Mouse (Mus musculus) thymus, postnatal 0 days (tissue): Measurements from ENCODE around the gene Rufy1. TPM values are rescaled to one million over a fixed set of nuclear protein-coding genes. Genes with fewer than 3 reads are reported as not detected.
"Not testable (repeated sequence)": the region's sequence is repeated elsewhere in the genome, so short reads cannot be mapped to it uniquely, and the experiment has no call there.

ENCODE experiments used
- DNase-seq: peaks from one replicate; pipeline ENCODE4 v3.0.0-alpha.2; 2015; ENCODE audit warnings: low spot score
- polyA plus RNA-seq: library from polyadenylated mRNA; unstranded; fragments of >200 nt; fragmentation: Nextera tagmentation; extraction: Ambion mirVana; gene quantifications from 2 replicates; pipeline ENCODE4 v1.2.1, GENCODE M21; 2015

Rufy1 gene
- polyA plus RNA-seq, result 13.0 and 13.6 TPM in 2 replicates

DNA sequence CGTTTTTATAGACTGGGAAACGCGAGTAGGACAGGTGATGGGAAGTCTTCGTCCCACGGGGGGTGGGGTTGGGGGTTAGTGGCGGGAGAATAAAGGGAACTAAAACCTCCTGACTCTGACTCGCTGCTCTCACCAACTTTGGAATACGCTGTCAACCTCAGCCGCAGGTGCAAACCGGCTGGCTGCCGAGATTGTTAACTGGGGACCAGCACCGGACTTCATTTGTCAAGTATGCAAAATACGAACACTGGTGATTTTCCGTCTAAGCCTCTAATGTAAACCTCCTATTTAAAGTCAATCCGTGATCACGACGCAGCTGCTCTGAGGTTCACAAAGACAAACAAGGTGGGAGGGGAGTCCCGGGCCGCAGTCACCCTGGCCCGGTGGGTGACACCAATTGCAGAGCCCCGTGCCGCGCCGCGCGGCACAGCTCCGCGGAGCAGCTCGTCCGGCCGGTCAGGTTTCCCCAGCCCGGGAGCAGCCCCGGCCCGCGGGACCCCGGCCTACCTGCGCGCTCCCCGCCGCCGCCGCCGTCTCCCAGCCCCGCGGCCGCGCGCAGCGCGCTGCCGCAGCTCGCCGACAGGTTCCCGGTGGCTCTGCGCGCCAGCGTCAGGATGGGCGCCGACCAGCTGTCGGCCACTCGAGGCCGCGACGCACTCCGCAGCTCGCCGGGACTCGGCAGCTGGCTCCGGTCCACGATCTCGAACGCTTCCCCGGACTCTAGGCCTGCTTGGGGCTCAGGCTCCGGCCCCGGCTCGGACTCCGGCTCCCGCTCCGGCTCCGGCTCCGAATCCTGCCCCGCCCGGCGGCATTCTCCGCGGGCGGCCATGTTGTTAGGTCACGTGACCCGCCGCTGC lies at the start of gene Rufy1:
TSS of gene Rufy1 (minus strand) at position 849 of the 857 bp plus-strand sequence.
- peak; percentile 84 for DNase-seq

DNA sequence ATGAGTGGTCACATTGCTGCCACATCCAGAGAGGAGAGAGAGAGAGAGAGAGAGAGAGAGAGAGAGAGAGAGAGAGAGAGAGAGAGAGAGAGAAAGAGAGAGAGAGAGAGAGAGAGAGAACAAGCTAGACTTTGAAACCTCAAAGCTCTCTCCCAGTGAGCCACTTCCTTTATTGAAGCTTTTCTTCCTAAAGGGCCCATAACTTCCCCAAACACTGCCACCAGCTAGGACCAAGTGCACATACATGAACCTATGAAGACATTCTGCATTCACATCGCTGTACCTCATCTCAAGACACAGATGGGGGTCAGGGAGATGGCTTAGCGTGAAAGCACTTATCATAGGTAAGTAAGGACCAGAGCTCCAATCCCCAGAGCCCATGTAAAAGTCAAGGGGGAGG lies 47.1 kb upstream of the Rufy1 start:
- no peak for DNase-seq

DNA sequence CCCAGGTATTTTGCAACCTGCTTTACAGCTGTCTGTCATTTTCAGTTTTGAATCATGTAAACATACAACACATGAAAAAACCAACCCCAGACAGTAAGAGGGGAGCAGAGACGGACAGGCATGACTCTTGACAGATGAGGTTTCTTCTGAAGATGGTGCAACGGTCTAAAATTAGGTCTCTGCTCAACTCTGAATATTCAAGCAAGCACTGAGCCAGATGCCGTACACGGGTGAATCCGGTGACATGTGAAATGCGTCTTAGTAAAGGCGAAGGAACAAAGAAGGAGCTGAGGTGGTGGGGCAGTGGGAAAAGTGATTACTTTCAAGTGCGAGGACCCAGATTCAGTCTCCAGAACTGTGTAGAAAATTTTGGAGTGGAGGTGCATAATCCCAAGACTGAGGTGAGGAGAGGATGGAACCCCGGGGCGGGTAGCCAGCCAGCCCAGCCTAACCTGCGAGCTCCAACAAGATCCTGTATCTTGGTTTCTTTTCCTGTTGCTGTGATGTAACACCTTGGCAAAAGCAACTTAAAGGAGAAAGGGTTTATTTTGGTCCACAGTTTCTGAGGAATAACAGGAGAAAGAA lies 46.7 kb upstream of the Rufy1 start:
- no peak for DNase-seq

DNA sequence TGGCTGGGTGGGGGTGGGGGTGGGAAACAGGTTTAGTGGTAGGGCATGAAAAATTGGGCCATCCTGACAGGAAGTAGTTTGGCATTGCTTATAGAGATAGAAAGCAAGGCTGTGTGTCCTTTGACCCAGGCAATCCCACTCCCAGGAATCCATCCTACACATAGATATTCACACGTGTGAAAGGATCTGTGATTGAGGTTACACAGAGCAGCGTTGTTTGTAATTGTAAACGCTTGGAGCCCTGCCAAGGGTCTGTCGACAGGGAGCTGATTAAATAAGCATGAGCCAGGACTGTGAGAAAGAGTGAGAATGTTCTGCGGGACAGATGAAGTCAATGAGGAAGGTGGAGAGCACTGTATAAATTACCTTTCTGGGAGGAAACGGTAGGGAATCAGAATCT lies 46.0 kb upstream of the Rufy1 start:
- DNase-seq, result no peak

DNA sequence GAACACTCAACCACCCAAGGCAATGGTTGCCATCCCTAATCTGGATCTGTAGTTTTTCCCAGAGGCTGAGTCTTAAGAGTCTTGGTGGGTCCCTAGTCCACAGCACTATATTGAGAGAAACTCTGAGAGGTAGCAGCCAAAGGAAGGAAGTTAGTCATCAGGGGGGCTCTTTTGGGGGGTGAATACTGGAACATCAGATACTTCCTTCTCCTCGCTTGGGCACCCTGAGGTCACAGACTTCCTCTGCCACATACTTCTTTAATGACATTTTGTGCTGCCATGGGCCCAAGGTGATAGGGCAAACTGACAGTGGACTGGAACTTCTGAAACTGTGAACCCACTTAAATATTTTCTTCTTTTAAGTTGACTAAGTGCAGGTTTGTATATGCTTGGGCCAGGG lies 43.0 kb upstream of the Rufy1 start:
- DNase-seq, result no peak

DNA sequence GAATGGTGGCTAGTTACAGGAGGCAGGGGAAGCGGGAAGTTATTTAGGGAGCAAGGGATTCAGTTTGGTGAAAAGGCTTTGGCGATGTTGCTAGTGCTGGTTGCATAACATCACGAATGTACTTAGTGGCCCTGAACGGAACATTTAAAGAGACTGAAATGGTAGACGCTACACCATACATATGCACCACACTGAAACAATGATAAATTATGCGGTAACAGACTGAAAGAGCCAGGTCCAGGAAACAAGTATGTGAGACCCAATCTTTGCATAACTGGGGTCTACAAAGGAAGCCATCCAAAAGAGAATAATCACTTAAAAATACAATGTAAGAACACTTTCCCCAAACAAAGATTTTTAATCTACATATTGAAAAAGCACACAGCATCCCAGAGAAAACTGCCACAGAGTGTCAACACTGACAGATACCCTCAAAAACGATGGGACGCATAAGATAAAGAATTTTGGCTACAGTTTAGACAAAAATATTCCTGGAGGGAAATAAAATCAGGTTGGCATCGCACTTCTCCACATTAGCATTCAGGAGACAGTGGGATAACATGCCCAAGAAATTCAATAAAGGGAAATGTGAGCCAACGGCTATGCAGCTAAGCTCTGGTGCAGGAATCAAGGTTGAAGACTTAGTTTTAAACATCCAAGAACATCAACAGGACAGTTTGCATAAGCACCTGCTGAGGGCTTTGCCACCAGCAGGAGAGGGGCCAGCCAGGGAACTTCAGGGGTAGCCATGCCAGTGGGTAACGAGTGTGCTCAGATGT lies 41.4 kb upstream of the Rufy1 start:
- DNase-seq, result no peak

DNA sequence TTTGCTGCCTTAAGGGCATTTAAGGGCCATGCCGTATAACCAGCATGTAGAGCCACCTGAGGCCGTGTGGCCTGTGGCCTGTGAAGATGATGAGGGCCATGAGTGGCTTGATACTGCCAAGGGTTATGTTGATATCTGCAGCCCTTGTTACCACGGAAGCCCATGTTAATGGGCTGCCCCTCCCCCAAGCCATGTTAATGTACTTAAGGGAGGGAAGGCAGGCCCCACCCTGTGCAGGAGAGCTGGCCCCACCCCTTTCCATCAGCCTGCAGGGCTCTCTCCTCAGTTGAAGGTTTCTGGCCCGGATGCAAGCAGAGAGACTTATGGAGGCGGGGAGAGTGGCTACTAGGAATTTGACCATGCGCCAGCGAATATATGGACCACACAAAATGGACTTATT lies 30.6 kb upstream of the Rufy1 start:
- DNase-seq, result no peak

DNA sequence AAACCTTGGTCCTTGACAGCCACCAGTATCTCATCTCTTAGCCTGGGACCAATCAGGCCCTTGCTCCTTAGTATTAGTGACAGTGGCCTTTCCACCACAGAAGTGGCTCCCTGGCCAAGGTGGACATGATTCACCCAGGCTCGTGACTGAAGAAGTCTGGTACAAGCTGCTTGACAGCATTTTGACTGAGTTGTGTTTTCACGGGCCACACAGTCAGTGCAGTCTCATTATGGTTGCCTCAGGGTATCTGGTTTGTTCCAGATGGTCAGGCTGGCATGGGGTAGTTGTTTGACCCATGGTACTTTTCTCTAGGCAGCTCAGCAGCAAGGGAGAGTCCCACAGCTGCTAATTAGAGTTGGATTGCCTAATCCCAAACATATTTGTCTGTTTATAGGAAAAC lies 28.3 kb upstream of the Rufy1 start:
- no peak for DNase-seq

DNA sequence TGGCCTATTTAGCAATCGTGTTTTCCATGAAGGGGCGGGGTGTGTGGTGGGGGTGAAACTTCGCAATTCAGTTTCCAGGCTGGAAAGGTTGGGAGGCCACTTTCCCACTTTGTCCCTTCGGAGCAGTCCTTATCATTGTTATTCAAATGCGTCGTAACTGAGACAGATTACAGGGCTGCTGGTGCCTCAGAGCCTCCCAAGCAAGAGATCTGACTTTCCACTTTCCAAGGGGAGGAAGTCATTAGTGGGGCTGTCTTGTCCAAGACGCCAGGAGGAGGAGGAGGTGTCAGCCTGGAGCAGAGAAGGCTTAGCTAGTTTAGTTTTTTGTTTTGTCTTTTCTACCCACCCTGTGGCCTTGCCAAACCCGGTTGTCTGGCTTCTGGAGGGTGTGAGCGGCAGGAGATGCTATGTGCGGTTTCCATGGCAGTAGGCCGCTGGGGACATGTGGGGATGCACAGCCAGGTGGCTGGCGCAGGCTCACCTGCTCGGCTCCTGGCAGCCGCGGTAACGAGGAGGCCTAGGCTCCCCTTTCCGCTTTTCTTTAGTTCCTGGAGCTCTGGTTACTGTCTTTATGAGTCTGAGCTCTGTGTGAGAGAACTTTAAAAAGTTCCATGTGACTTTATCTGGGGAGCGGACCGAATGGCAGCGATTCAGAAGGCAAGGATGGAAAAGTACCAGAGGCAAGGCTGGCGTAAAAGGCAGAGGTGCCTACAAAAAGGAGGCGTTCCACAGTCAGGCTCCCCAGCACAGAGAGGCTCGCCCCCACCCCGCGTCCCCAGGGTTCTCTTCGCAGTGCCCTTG lies 26.4 kb upstream of the Rufy1 start:
- no peak for DNase-seq

DNA sequence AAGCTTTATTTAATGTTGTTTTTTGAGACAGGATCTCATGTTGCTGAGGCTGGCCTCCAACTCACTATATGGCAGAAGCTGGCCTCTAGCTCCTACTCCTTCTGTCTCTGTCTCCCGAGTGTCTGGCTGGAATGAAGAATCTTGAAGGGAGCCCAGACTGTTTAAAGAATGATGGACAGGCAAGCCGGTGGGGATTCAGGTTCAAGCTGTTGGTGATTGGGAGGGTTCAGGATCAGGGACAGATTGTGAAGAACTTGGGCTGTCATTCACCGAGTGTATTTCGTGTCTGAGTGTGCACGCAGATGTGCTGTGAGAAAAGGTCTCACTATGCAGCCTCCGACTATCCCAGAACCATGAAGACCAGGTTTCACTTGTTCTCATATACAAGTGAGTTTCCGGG lies 25.5 kb upstream of the Rufy1 start:
- DNase-seq, result no peak

DNA sequence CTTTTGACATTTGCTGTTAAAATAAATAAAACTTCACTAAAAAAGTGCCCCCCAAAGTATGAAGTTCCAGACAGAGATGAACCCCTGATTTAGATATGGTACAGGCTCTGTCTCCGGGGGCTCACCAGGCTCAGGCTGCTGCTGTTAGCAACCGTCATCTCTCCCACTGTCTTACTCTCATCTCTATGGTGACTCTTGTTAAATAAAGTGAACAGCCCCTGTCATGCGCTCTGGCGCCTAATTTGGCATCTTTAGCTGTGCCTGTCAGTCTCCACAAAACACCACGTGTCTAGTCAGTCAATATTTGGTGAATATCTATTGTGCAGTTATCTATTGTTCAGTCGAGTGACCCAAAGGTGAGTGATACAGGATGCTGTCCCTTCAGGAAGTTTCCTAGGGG lies 24.0 kb upstream of the Rufy1 start:
- no peak for DNase-seq

DNA sequence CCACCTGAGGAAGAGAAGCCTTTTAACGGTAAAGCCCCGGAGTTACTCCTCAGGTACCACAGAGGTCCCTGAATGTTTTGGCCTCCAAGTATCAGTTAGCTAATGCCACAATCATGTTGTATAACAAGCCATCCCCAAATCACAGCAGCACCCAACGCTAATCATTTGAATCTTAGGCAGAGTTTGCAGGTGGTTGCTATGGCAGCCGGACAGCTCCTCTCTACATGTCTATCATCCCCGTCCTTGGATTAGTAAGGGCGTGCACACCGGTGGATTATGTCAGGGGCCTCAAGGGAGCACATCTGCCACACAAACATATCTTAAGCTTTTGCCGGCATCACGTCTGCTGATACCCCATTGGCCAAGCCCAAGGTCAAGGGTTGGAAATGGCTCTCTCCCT lies 19.3 kb upstream of the Rufy1 start:
- no peak for DNase-seq

DNA sequence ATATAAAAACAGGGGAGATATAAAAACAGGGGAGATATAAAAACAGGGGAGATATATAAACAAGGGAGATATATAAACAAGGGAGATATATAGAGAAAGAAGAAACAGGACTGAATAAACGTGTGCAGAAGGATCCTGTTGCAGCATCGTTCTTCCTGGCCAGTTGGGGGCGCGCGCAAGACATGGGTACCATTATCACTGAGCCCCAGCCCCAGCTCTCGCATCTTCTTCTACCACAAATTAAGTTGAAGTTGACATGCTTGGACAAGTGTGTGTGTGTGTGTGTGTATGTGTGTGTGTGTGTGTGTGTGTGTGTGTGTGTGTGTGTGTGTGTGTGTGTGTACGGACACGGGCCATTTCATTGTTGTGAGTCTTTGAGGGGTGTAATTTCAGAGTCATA lies 17.2 kb upstream of the Rufy1 start:
- not testable (repeated sequence) for DNase-seq

DNA sequence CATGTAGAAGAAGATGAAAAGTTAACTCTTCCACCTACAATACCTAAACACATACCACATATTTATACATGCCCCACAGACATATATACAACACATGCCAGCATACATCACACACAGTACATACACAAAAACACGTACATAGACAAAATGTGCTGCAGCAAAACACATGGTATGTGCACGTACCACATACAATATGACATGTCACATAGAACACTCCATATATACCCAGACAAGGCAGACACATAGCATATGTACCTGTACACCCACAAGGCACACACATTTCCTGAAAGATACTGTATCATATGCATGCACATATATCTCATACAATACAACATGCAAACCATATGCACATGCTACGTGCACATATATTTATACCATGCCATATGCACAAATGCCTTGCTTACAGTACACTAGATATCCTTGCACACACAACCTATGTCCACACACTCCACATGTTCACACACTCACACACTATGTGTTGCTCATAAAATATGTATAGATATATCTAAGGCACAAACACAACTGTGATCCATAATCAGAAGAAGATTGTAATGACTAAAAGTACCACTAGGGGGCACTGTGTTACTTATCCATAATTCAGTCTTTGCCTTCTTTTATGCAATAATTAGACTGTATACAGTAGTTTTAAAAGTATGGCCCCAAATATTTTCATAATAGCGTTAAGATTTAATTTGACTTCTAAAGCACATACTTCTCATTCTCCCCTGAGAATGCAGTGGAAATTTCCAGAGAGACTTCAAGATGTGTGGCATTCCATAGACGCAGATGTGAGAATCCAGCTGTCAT lies 12.5 kb upstream of the Rufy1 start:
- DNase-seq, result peak; percentile 65

DNA sequence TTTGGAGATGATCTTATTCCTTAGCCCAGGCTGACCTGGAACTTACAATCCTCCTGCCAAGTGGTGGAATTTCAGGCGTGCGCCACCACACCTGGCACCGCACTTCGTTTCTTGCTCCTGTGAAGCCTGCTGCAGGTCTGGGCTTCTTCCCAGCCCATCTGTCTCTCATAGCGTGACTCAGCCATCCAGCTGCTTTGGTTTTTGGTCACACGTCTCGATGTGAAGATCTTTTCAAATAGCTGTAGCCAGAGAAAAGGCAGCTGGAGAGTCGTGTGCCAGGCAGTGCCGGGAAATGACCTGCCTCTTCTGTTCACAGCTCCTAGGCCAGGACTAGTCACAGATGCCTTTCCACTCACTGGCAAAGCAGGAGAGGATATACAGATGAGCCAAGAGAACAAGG lies 10.7 kb upstream of the Rufy1 start:
- no peak for DNase-seq

DNA sequence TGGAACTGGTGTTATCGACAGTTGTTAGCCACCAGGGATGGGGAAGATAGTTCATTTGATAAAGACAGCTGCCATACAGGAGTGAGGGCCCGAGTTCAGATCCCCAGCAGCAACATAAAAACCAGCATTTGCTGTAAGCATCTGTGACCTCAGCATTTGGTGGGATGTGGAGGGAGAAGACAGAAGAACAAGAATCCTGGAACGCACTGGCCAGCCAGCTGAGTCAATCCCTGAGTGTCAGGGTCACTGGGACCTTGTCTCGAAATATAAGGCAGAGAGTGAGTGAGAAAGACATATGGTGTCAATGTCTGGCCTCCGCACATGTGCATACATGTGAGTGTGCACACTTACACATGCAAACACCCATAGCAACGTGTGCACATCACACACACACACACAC lies 9.8 kb upstream of the Rufy1 start:
- DNase-seq, result no peak

DNA sequence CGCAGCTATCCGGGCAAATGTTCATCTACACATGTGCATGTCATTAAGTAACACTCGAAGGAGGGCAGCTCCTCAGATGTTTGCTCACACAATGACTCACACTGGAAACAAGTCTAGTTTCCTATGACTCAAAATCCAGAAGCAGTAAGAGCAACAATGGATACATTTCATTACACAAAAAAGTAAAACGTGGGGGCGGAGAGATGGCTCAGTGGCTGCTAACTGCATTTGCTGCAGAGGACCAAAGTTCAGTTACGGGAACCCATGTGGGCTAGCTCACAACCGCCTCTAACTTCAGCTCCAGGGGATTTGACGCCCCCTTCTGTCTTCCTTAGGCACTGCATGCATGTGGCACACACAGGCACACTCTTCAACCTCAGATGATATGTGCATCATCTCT lies 8.9 kb upstream of the Rufy1 start:
- no peak for DNase-seq

DNA sequence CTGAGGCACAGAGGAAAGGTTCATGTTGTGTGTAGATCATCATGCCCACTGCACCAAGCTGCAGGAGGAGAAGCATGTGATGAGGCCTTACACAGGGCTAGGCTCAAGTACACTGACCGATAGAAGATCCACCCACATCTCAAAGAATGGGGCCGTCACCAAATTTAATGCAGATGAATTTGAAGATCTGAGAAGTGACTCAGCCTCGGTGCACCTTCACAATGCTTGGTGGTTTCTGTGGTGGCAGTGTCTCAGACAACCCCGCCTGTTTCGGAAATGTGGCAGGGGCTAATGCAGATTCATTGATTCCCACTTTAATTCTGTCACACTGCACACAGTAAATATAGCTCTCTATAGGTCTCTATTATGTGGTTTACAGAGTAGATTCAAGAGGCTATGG lies 2.0 kb upstream of the Rufy1 start:
- DNase-seq, result no peak

DNA sequence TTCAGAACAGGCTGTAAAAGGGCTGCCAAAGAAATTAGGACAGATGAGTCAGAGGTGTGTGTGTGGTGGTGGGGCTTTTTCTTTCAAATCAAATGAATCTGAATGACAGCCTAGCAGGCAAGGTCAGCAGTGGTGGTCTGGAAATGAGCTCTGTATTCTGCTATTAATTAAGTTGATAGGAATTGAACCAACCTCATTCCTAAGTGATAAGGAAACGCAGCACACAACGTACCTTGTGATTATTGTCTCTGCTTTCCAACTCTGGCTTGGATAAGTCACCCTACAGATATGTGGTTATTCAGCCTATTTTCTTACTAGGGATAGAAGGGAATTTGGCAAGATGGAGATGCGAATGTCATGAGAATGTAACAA lies 1.1 kb upstream of the Rufy1 start:
- DNase-seq, result no peak
